Mouse (Mus musculus) embryo, embryonic 9.5 days (tissue): ENCODE data around the gene Gm20812.
"Not testable (repeated sequence)": the region's sequence is repeated elsewhere in the genome, so short reads cannot be mapped to it uniquely, and the experiment has no call there.

Source experiments
- DNase-seq: peaks from one replicate; pipeline ENCODE4 v3.0.0-alpha.2; 2017; ENCODE audit errors: extremely low spot score

Gm20812 gene

DNA sequence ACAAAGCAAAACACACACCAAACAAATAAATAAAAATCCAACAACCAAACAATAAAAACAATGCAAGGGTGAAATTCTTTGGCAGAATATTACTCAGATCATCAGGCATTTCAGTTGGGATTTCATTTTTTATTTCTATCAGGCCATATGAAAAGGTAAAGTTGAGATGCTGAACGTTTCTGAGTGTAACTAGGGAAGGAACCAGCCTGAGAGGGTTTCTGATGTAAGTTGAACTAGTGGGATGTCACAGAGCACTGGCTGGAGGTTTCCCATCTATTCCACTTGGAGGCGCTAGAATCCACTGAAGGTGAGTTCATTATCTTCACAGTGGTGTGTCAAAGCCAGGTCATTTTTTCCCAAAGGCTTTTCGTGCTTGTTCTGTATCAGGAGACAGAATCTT lies at the start of gene Gm20812:
Gene Gm20812 (plus strand): TSS at position 301 of the 400 bp plus-strand sequence.
- DNase-seq = not testable (repeated sequence)
